Mouse (Mus musculus) liver, adult 2 months (tissue): Measurements from ENCODE around the gene Oas1c. TPM values are rescaled to one million over a fixed set of nuclear protein-coding genes. Genes with fewer than 3 reads are reported as not detected.

Experiments
- DNase-seq: peaks from one replicate; pipeline ENCODE4 v3.0.0-alpha.2; 2011; ENCODE audit warnings: low read depth, low spot score; ENCODE audit errors: extremely low read depth
- H3K27ac ChIP-seq: fragments of 200-500 bp; replicated peaks from 2 replicates; pipeline ENCODE4 v1.5.1; 2012; ENCODE audit warnings: low read depth, mild to moderate bottlenecking, control low read depth, inconsistent platforms, low read length; ENCODE audit not compliant: insufficient read depth
- H3K27me3 ChIP-seq: fragments of 200-500 bp; 2 replicates; pipeline ENCODE4 v1.6.1; 2012; ENCODE audit warnings: mild to moderate bottlenecking, moderate library complexity, low read length, inconsistent platforms; ENCODE audit not compliant: control insufficient read depth, insufficient read depth
- H3K36me3 ChIP-seq: fragments of 200-500 bp; 2 replicates; pipeline ENCODE4 v1.6.1; 2012; ENCODE audit warnings: low read length, inconsistent platforms; ENCODE audit not compliant: control insufficient read depth, insufficient read depth
- H3K4me1 ChIP-seq: fragments of 200-500 bp; 2 replicates; pipeline ENCODE4 v1.6.1; 2011; ENCODE audit warnings: low read length; ENCODE audit not compliant: control insufficient read depth, insufficient read depth
- H3K4me3 ChIP-seq: fragments of 200-500 bp; 2 replicates; pipeline ENCODE4 v1.5.1; 2011; ENCODE audit warnings: low read depth, mild to moderate bottlenecking, control low read depth, low read length, moderate library complexity; ENCODE audit not compliant: insufficient read depth
- H3K79me2 ChIP-seq: fragments of 200-500 bp; 2 replicates; pipeline ENCODE4 v1.6.1; 2012; ENCODE audit warnings: inconsistent platforms, mild to moderate bottlenecking, low read length, moderate library complexity; ENCODE audit not compliant: control insufficient read depth, insufficient read depth
- H3K9ac ChIP-seq: fragments of 200-500 bp; 2 replicates; pipeline ENCODE4 v1.6.1; 2012; ENCODE audit warnings: low read depth, mild to moderate bottlenecking, control low read depth, inconsistent platforms, low read length
- CTCF ChIP-seq: fragments of 200-500 bp; IDR thresholded peaks from 2 replicates; pipeline ENCODE4 v1.5.1; 2011; ENCODE audit warnings: low read depth, low read length, control low read depth
- POLR2A ChIP-seq: fragments of 200-500 bp; IDR thresholded peaks from 2 replicates; pipeline ENCODE4 v1.6.1; 2011; ENCODE audit warnings: low read length, control low read depth; ENCODE audit not compliant: insufficient read depth; ENCODE audit errors: extremely low read depth
- WGBS: fragments of 180-500 bp; shearing (Covaris S2); methylation state at CpG from one replicate; pipeline ENCODE4 v1.1.7; 2018; 5-methylcytosine and 5-hydroxymethylcytosine counted together
- polyA plus RNA-seq: library from polyadenylated mRNA; depleted of rRNA; stranded (reverse); fragments of >200 nt; gene quantifications from 2 replicates; pipeline ENCODE4 v1.2.3, GENCODE M21; 2012
- total RNA-seq: library from RNA; depleted of rRNA; stranded (reverse); fragments of >200 nt; gene quantifications from 2 replicates; pipeline ENCODE4 v1.2.3, GENCODE M21; 2014

Gene Oas1c
- total and polyA plus RNA-seq, 2 experiments = 1.5 to 1.6 TPM

DNA sequence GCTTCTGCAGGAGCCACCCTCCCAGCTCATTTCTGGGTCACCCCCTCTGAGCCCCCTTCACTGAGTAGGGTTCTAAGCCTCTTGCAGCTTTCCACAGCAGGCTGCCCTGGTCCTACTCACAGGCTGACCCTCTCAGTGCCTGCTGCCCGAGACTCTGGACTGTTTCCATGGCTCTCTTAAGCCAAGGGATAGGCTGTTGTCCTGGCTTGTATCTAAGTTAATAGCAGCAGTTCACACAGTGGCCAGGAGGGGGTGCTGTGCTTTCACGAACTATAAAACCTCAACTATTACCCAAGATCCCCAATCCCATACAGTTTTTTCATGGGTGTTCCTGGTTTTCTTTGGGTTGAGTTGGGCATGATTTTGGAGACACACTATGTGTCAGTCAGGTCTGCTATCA is 19.3 kb downstream of the Oas1c start:
- Histone ChIP-seq H3K9ac (no peak overlapping the region), H3K27me3 (no peaks in the 10 kb centered on the region), H3K4me3 (no peak overlapping the region), H3K79me2 (no peaks in the 10 kb centered on the region), H3K27ac (no peak overlapping the region), H3K36me3 (no peaks in the 10 kb centered on the region), H3K4me1 (no peaks in the 10 kb centered on the region)
- 13% methylated on average over 2 of the region's 2 CpGs for WGBS
- peak; percentile 31 for DNase-seq
- TF ChIP-seq CTCF (peak; percentile 67), POLR2A (no peak)

GRCm38 (mm10) chr5:120787042-120787441 is 25.3 kb downstream of the Oas1c start:
- Histone ChIP-seq H3K36me3 (no peaks in the 10 kb centered on the region), H3K27ac (no peak overlapping the region), H3K4me1 (no peaks in the 10 kb centered on the region), H3K27me3 (no peaks in the 10 kb centered on the region; the same call in 1 of the 2 replicates), H3K79me2 (no peaks in the 10 kb centered on the region), H3K9ac (no peak overlapping the region), H3K4me3 (no peak overlapping the region)
- no peak for DNase-seq
- WGBS = 47% methylated on average over 3 of the region's 3 CpGs
- TF ChIP-seq CTCF (no peak), POLR2A (no peak)

GRCm38 (mm10) chr5:120782446-120782845 is 29.9 kb downstream of the Oas1c start:
- no peak for DNase-seq
- no peak overlapping the region for H3K9ac ChIP-seq
- TF ChIP-seq POLR2A (no peak), CTCF (no peak)
- H3K79me2 ChIP-seq = no peaks in the 10 kb centered on the region
- no peaks in the 10 kb centered on the region; the same call in 1 of the 2 replicates for H3K27me3 ChIP-seq
- no peaks in the 10 kb centered on the region for H3K36me3 ChIP-seq
- WGBS = 76% methylated on average over 2 of the region's 2 CpGs
- no peak overlapping the region for H3K4me3 ChIP-seq
- no peak overlapping the region for H3K27ac ChIP-seq
- no peaks in the 10 kb centered on the region for H3K4me1 ChIP-seq

GRCm38 (mm10) chr5:120781646-120782045 is 30.7 kb downstream of the Oas1c start:
- no peak for TF ChIP-seq CTCF
- TF ChIP-seq POLR2A = no peak
- 91% methylated on average over 1 of the region's 1 CpGs for WGBS

GRCm38 (mm10) chr5:120779922-120780321 is 32.4 kb downstream of the Oas1c start:
- Histone ChIP-seq H3K36me3 (no peaks in the 10 kb centered on the region), H3K4me3 (no peak overlapping the region), H3K4me1 (no peaks in the 10 kb centered on the region), H3K79me2 (no peaks in the 10 kb centered on the region), H3K27me3 (no peaks in the 10 kb centered on the region; the same call in 1 of the 2 replicates), H3K9ac (no peak overlapping the region), H3K27ac (no peak overlapping the region)
- TF ChIP-seq POLR2A = no peak
- no peak for TF ChIP-seq CTCF
- 40% methylated on average over 3 of the region's 3 CpGs for WGBS
- no peak for DNase-seq

More at GRCm38 (mm10) chr5:120781646-120782045, 30.7 kb downstream of the Oas1c start:
- H3K4me1 ChIP-seq = no peaks in the 10 kb centered on the region
- H3K27me3 ChIP-seq = no peaks in the 10 kb centered on the region; the same call in 1 of the 2 replicates
- H3K27ac ChIP-seq = no peak overlapping the region
- no peak overlapping the region for H3K4me3 ChIP-seq
- H3K36me3 ChIP-seq = no peaks in the 10 kb centered on the region
- no peak overlapping the region for H3K9ac ChIP-seq
- no peaks in the 10 kb centered on the region for H3K79me2 ChIP-seq
- no peak for DNase-seq

GRCm38 (mm10) chr5:120778941-120779340 is 33.4 kb downstream of the Oas1c start:
- Histone ChIP-seq H3K4me1 (no peaks in the 10 kb centered on the region), H3K9ac (no peak overlapping the region), H3K36me3 (no peaks in the 10 kb centered on the region), H3K79me2 (no peaks in the 10 kb centered on the region), H3K4me3 (no peak overlapping the region), H3K27me3 (no peaks in the 10 kb centered on the region; the same call in 1 of the 2 replicates), H3K27ac (no peak overlapping the region)
- DNase-seq = no peak
- 53% methylated on average over 2 of the region's 2 CpGs for WGBS
- TF ChIP-seq POLR2A = no peak
- TF ChIP-seq CTCF = no peak
